Mouse (Mus musculus) neural tube, embryonic 13.5 days (tissue): ENCODE data around the gene Il31. TPM values are rescaled to one million over a fixed set of nuclear protein-coding genes. Genes with fewer than 3 reads are reported as not detected.

Source experiments
- ATAC-seq: fragments of 200-750 bp; cut with Nextera tagmentation; 2 replicates; pipeline ENCODE4 v1.8.0; 2017; ENCODE audit warnings: low read depth, mild to moderate bottlenecking, moderate TSS enrichment, moderate library complexity
- H3K27ac ChIP-seq: fragments of 300-500 bp; sonication (generic); replicated peaks from 2 replicates; pipeline ENCODE4 v1.5.1; 2015; ENCODE audit warnings: moderate library complexity, mild to moderate bottlenecking, inconsistent platforms
- H3K27me3 ChIP-seq: fragments of 300-500 bp; sonication (generic); 2 replicates; pipeline ENCODE4 v1.6.1; 2015; ENCODE audit warnings: mild to moderate bottlenecking, inconsistent platforms
- H3K36me3 ChIP-seq: fragments of 300-500 bp; sonication (generic); 2 replicates; pipeline ENCODE4 v1.6.1; 2015; ENCODE audit warnings: mild to moderate bottlenecking, inconsistent platforms
- H3K4me1 ChIP-seq: fragments of 300-500 bp; sonication (generic); replicated peaks from 2 replicates; pipeline ENCODE4 v1.6.1; 2015; ENCODE audit warnings: inconsistent platforms
- H3K4me2 ChIP-seq: fragments of 300-500 bp; sonication (generic); 2 replicates; pipeline ENCODE4 v1.6.1; 2015; ENCODE audit warnings: inconsistent platforms, mild to moderate bottlenecking, moderate library complexity
- H3K4me3 ChIP-seq: fragments of 300-500 bp; sonication (generic); 2 replicates; pipeline ENCODE4 v1.5.1; 2015; ENCODE audit warnings: mild to moderate bottlenecking, inconsistent platforms
- H3K9ac ChIP-seq: fragments of 300-500 bp; sonication (generic); 2 replicates; pipeline ENCODE4 v1.6.1; 2015; ENCODE audit warnings: moderate library complexity, mild to moderate bottlenecking, inconsistent platforms
- H3K9me3 ChIP-seq: fragments of 300-500 bp; sonication (generic); 2 replicates; pipeline ENCODE4 v1.6.1; 2016; ENCODE audit warnings: inconsistent platforms
- WGBS: fragments of 180-500 bp; shearing (Covaris S2); methylation state at CpG from one replicate; pipeline ENCODE4 v1.1.7; 2015; 5-methylcytosine and 5-hydroxymethylcytosine counted together
- polyA plus RNA-seq: library from polyadenylated mRNA; unstranded; fragments of >200 nt; fragmentation: Nextera tagmentation; extraction: Ambion mirVana; gene quantifications from 2 replicates; pipeline ENCODE4 v1.2.1, GENCODE M21; 2015

Il31 gene
- polyA plus RNA-seq, 1 experiment from 2014 or later: not detected

DNA sequence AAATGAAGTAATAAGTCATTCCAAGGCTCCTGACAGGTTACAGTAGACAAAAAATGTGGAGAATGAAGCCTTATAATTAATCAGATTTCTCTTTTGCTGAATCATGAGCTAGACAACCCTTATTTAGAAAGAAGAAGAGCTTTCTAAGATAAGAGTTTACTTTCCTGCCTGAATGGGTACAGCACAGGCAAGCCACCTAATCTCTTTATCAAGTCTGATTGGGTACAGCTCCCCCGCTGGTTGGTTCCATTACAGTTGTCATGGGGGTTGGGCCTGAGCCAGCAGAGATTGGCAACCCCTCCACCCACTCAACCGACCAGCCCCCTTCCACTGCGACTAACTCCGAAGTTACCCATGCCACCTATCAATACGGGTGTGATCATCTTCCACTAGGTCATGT lies 27.9 kb downstream of the Il31 start:
- Histone ChIP-seq H3K9ac (no peak overlapping the region), H3K4me2 (no peak overlapping the region), H3K36me3 (peaks cover 29% of the 10 kb centered on the region), H3K4me3 (no peak overlapping the region), H3K27me3 (no peaks in the 10 kb centered on the region), H3K9me3 (no peaks in the 10 kb centered on the region), H3K4me1 (no peaks in the 10 kb centered on the region), H3K27ac (no peak overlapping the region)
- WGBS: 79% methylated on average over 5 of the region's 5 CpGs
- no peak for ATAC-seq

DNA sequence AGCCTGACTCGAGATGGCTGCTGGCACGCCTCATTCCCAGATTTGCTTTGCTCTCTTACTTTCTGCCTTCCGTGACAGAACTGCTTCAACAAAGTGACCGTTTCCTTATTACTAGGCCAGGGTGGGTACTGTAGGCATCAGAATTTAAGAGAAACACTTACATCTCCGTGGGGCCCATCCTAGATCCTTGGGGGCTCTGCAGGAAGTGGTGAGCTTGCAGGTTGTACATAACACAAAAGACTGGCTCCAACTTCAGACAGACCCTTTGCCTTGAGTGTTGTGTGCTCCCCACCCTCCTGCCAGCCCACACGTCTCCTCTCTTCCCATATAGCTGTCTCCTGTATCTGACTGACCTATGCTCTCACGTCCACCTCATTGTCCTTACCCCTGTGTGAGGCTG lies 37.4 kb downstream of the Il31 start:
- 93% methylated on average over 7 of the region's 7 CpGs for WGBS
- H3K27me3 ChIP-seq: no peaks in the 10 kb centered on the region
- no peak overlapping the region for H3K4me3 ChIP-seq
- no peak overlapping the region for H3K4me2 ChIP-seq
- no peak for ATAC-seq
- H3K9ac ChIP-seq: no peak overlapping the region
- no peak overlapping the region for H3K27ac ChIP-seq
- peaks cover 93% of the 10 kb centered on the region for H3K36me3 ChIP-seq
- no peaks in the 10 kb centered on the region for H3K9me3 ChIP-seq
- no peaks in the 10 kb centered on the region for H3K4me1 ChIP-seq

DNA sequence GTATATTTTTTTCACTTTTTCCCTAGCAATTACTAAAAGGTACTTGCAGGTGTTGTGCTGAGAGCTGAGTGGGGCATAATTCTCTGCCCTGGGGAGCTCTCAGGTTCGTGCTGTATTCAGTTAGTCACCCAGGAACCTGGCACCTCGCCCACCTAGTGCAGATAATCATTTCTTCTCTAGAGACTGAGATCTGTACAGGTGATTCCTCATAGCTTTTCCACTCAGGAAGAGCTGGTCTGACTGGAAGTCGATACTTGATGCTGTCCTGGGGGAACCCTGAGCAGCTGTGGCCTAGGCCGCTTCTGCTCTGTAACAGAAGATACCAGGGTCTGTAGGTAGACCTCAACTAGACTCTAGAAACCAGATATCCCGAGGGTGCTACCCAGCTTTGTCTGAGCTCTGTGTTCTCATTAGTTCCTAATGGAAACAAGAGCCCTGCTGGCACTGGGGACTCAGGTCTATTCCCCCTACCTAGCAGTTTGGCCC lies 44.4 kb downstream of the Il31 start:
- ATAC-seq: no peak
- peaks cover 87% of the 10 kb centered on the region for H3K36me3 ChIP-seq
- H3K4me2 ChIP-seq: no peak overlapping the region
- no peaks in the 10 kb centered on the region for H3K4me1 ChIP-seq
- H3K27ac ChIP-seq: no peak overlapping the region
- H3K27me3 ChIP-seq: no peaks in the 10 kb centered on the region
- H3K9ac ChIP-seq: no peak overlapping the region
- 81% methylated on average over 5 of the region's 5 CpGs for WGBS
- no peaks in the 10 kb centered on the region for H3K9me3 ChIP-seq
- no peak overlapping the region for H3K4me3 ChIP-seq

DNA sequence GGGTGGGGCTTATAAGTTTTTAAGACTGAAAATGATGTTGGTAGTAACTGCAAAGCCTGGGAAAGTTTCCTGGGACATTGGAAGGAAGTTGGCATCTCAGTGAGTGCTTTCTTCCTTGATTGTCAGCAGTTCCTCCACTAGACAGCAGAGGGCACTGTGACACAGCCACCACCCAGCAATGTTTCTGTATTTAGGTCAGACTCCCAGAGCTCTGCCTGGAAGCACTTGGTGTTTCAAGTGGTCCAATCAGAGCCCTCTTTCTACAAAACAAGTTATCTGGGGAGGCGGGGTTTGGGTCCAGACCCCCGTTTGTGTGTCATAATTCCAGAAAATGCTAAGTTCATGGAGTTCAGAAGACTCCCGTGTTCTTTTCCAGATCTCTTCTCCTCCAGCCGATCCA lies 45.2 kb downstream of the Il31 start:
- no peak overlapping the region for H3K9ac ChIP-seq
- peaks cover 79% of the 10 kb centered on the region for H3K36me3 ChIP-seq
- WGBS: 52% methylated on average over 4 of the region's 4 CpGs

GRCm38 (mm10) chr5:123442283-123442682 lies 47.0 kb downstream of the Il31 start:
- no peak overlapping the region for H3K27ac ChIP-seq
- no peak for ATAC-seq
- no peaks in the 10 kb centered on the region for H3K9me3 ChIP-seq
- H3K4me3 ChIP-seq: no peak overlapping the region
- H3K4me2 ChIP-seq: no peak overlapping the region
- WGBS: 94% methylated on average over 3 of the region's 3 CpGs
- H3K36me3 ChIP-seq: peaks cover 63% of the 10 kb centered on the region
- H3K9ac ChIP-seq: no peak overlapping the region
- H3K4me1 ChIP-seq: no peaks in the 10 kb centered on the region
- no peaks in the 10 kb centered on the region for H3K27me3 ChIP-seq

More for the DNA sequence above, 45.2 kb downstream of the Il31 start:
- H3K9me3 ChIP-seq: no peaks in the 10 kb centered on the region
- H3K4me3 ChIP-seq: no peak overlapping the region
- H3K27ac ChIP-seq: no peak overlapping the region
- ATAC-seq: no peak
- H3K4me1 ChIP-seq: no peaks in the 10 kb centered on the region
- no peaks in the 10 kb centered on the region for H3K27me3 ChIP-seq
- H3K4me2 ChIP-seq: no peak overlapping the region

GRCm38 (mm10) chr5:123440664-123441063 lies 48.6 kb downstream of the Il31 start:
- 73% methylated on average over 4 of the region's 4 CpGs for WGBS
- ATAC-seq: no peak
- no peaks in the 10 kb centered on the region for H3K27me3 ChIP-seq
- H3K4me3 ChIP-seq: no peak overlapping the region
- no peak overlapping the region for H3K9ac ChIP-seq
- no peak overlapping the region for H3K4me2 ChIP-seq
- peaks cover 47% of the 10 kb centered on the region for H3K36me3 ChIP-seq
- no peaks in the 10 kb centered on the region for H3K9me3 ChIP-seq
- no peak overlapping the region for H3K27ac ChIP-seq
- H3K4me1 ChIP-seq: peaks cover 11% of the 10 kb centered on the region

GRCm38 (mm10) chr5:123439941-123440340 lies 49.3 kb downstream of the Il31 start:
- Histone ChIP-seq H3K4me1 (peaks cover 12% of the 10 kb centered on the region), H3K4me3 (no peak overlapping the region), H3K36me3 (peaks cover 40% of the 10 kb centered on the region), H3K27ac (no peak overlapping the region), H3K9me3 (no peaks in the 10 kb centered on the region), H3K4me2 (no peak overlapping the region), H3K27me3 (no peaks in the 10 kb centered on the region), H3K9ac (no peak overlapping the region)
- WGBS: 83% methylated on average over 4 of the region's 4 CpGs
- ATAC-seq: no peak

- H3K27ac ChIP-seq: no peak overlapping the region
- H3K4me3 ChIP-seq: no peak overlapping the region
- H3K9me3 ChIP-seq: no peaks in the 10 kb centered on the region
- 98% methylated on average over 1 of the region's 1 CpGs for WGBS
- H3K9ac ChIP-seq: no peak overlapping the region
- H3K36me3 ChIP-seq: peaks cover 36% of the 10 kb centered on the region
- no peaks in the 10 kb centered on the region for H3K27me3 ChIP-seq
- ATAC-seq: no peak
- no peak overlapping the region for H3K4me2 ChIP-seq
- peaks cover 12% of the 10 kb centered on the region for H3K4me1 ChIP-seq
These were observed 50.0 kb downstream of the Il31 start for GRCm38 (mm10) chr5:123439312-123439711.

DNA sequence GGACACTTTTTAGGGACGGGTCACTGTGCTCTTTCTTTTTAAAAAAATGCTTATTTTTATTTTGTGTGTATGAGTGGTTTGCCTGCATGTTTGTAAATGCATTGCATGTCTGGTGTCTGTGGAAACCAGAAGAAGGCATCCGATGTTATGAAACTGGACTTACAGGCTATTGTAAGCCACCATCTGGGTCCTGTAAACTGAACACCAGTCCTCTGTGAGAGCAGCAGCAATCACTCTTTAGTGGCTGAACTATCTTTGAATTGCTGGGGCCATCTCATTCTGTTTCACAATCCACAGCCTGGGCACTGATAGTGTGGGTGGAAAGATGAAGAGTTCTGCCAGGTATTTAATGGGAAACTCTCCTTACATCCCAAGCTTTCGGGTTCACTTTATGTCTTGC lies 50.9 kb downstream of the Il31 start:
- Histone ChIP-seq H3K4me2 (no peak overlapping the region), H3K9me3 (no peaks in the 10 kb centered on the region), H3K27ac (no peak overlapping the region), H3K9ac (no peak overlapping the region), H3K4me3 (no peak overlapping the region), H3K4me1 (peaks cover 12% of the 10 kb centered on the region), H3K36me3 (peaks cover 28% of the 10 kb centered on the region), H3K27me3 (no peaks in the 10 kb centered on the region)
- 88% methylated on average over 3 of the region's 3 CpGs for whole genome bisulfite sequencing
- no peak for ATAC-seq

DNA sequence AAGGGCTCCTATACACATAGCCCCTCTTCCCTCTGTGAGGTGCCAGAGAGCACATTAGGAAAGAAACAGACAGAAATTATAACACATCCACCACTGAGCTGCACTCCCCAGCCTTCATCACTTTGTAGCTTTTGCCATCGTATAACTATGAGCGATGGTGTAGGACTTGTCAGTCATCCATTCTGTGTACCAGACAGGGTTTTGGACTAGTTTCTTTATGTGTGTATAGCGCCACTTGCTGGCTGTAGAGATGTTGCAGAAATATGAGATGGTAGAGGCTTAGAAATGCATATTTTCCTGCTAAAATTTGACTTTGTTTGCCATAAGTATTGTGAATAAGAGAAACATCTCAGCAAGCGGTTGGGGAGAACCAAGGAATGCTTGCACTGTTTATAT lies 52.5 kb downstream of the Il31 start:
- H3K9ac ChIP-seq: no peak overlapping the region
- H3K9me3 ChIP-seq: no peaks in the 10 kb centered on the region
- H3K4me1 ChIP-seq: peaks cover 23% of the 10 kb centered on the region
- H3K36me3 ChIP-seq: peaks cover 14% of the 10 kb centered on the region
- no peak overlapping the region for H3K4me2 ChIP-seq
- H3K27ac ChIP-seq: no peak overlapping the region
- WGBS: 46% methylated on average over 4 of the region's 4 CpGs
- peak; percentile 40; the same call in 1 of the 2 replicates for ATAC-seq
- H3K27me3 ChIP-seq: no peaks in the 10 kb centered on the region
- H3K4me3 ChIP-seq: no peak overlapping the region

DNA sequence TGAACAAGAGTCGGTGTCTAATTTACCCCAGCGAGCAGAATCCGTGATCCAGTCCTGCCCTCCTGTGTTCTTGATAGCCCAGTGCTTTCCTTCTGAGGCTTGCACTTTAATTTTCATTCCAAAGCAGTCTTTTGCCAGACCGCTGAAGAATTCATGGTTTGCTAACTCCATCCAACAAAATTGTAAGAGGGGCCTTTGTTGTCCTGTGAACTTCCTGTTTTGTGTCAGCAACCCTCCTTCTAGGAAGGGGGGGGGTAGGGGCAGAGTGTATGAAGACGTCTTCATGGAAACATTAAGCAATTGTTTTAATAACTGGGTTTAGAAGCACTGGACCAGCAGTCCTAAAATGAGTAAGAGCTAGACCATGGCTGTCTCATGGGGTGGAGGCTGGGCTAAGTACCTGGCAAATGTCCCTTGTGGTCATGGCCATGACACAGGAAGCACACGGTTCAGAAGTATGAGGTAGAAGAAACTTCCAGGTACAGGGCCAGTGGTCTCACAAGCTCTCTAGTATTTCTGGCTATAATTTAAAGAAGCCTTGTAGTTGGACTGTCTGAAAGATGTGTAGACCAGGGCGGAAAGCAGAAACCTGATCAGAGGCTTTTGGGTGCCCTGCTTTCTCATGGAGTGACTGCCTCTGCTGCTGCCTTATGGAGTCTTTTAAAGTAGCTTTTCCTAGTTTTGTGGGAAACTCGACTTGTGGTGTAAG lies 53.1 kb downstream of the Il31 start:
- Histone ChIP-seq H3K27me3 (no peaks in the 10 kb centered on the region), H3K36me3 (peaks cover 12% of the 10 kb centered on the region), H3K9me3 (no peaks in the 10 kb centered on the region), H3K27ac (0 out of 2 replicates have a peak overlapping the region, but pooled peaks have one; percentile 18), H3K4me2 (no peak overlapping the region), H3K4me1 (peaks cover 27% of the 10 kb centered on the region), H3K9ac (0 out of 2 replicates have a peak overlapping the region, but pooled peaks have one; percentile 38), H3K4me3 (no peak overlapping the region)
- no peak for ATAC-seq
- 66% methylated on average over 8 of the region's 8 CpGs for WGBS

- no peak for ATAC-seq
- no peak overlapping the region for H3K4me2 ChIP-seq
- peaks cover 27% of the 10 kb centered on the region for H3K4me1 ChIP-seq
- H3K36me3 ChIP-seq: no peaks in the 10 kb centered on the region
- H3K4me3 ChIP-seq: no peak overlapping the region
- 69% methylated on average over 3 of the region's 3 CpGs for WGBS
- peak overlapping the region; percentile 35 for H3K27ac ChIP-seq
- H3K9ac ChIP-seq: no peak overlapping the region
- H3K27me3 ChIP-seq: no peaks in the 10 kb centered on the region
- H3K9me3 ChIP-seq: no peaks in the 10 kb centered on the region
These were observed 56.9 kb downstream of the Il31 start for GRCm38 (mm10) chr5:123432305-123432874.
